Mouse (Mus musculus) adrenal gland, postnatal 14 days (tissue): ENCODE measurements at regions not wholly inside any gene's neighbourhood (a gene's known extent, or its start where the extent isn't known, plus 50 kb on each side); places are given as distances from the start of the nearest gene placed in this dataset.

ENCODE experiments used
- DNase-seq: peaks from one replicate; pipeline ENCODE4 v3.0.0; 2021; ENCODE audit warnings: mixed read lengths

GRCm38 (mm10) chr1:137927953-137928352, 247.6 kb downstream of the Ptprc start:
- DNase-seq, result peak; percentile 72

- DNase-seq, result no peak
Observed at GRCm38 (mm10) chr1:137926326-137926725, 249.2 kb downstream of the Ptprc start.

- no peak for DNase-seq
Observed at GRCm38 (mm10) chr1:137924156-137924555, 251.4 kb downstream of the Ptprc start.

- no peak for DNase-seq
Observed at GRCm38 (mm10) chr1:137923705-137924104, 251.8 kb downstream of the Ptprc start.

- DNase-seq, result no peak
Observed at GRCm38 (mm10) chr1:137922769-137923168, 252.7 kb downstream of the Ptprc start.

- DNase-seq, result no peak
Observed at GRCm38 (mm10) chr1:137921592-137921991, 253.9 kb downstream of the Ptprc start.

- no peak for DNase-seq
Observed at GRCm38 (mm10) chr1:137919739-137920563, 255.6 kb downstream of the Ptprc start.

GRCm38 (mm10) chr1:137917449-137917848, 258.1 kb downstream of the Ptprc start:
- no peak for DNase-seq

- no peak for DNase-seq
Observed at GRCm38 (mm10) chr1:137906883-137907282, 268.6 kb downstream of the Ptprc start.

GRCm38 (mm10) chr1:137906477-137906876, 269.0 kb downstream of the Ptprc start:
- DNase-seq, result no peak

- no peak for DNase-seq
Observed at GRCm38 (mm10) chr1:137905566-137905965, 269.9 kb downstream of the Ptprc start.

- DNase-seq, result no peak
Observed at GRCm38 (mm10) chr1:137903351-137903750, 272.2 kb downstream of the Ptprc start.

- DNase-seq, result no peak
Observed at GRCm38 (mm10) chr1:137902859-137903258, 272.6 kb downstream of the Ptprc start.

GRCm38 (mm10) chr1:137901996-137902395, 273.5 kb downstream of the Ptprc start:
- no peak for DNase-seq

GRCm38 (mm10) chr1:137901211-137901610, 274.3 kb downstream of the Ptprc start:
- DNase-seq, result no peak

- DNase-seq, result no peak
Observed at GRCm38 (mm10) chr1:137900621-137901071, 274.9 kb downstream of the Ptprc start.

- peak; percentile 51 for DNase-seq
Observed at GRCm38 (mm10) chr1:137899916-137900601, 275.4 kb downstream of the Ptprc start.

- no peak for DNase-seq
Observed at GRCm38 (mm10) chr1:137899305-137899704, 276.2 kb downstream of the Ptprc start.

GRCm38 (mm10) chr1:137898891-137899290, 276.6 kb downstream of the Ptprc start:
- DNase-seq, result peak; percentile 21

- DNase-seq, result peak; percentile 87
Observed at GRCm38 (mm10) chr1:137898397-137898796, 277.1 kb downstream of the Ptprc start.

GRCm38 (mm10) chr1:137881656-137882055, 293.9 kb downstream of the Ptprc start:
- no peak for DNase-seq

- DNase-seq, result no peak
Observed at GRCm38 (mm10) chr1:137874361-137874760, 301.1 kb downstream of the Ptprc start.

- DNase-seq, result no peak
Observed at GRCm38 (mm10) chr1:137873628-137874027, 301.9 kb downstream of the Ptprc start.

- DNase-seq, result no peak
Observed at GRCm38 (mm10) chr1:137865030-137865429, 310.5 kb downstream of the Ptprc start.
